Mouse (Mus musculus): ENCODE data around the gene Cldn7.

Gene Cldn7

GRCm38 (mm10) chr11:69991711-69992110, 27.1 kb downstream of the Cldn7 start:
- no peak for DNase-seq (ENCODE audit: low spot score)

- DNase-seq (ENCODE audit: low spot score): no peak
These were observed 27.8 kb downstream of the Cldn7 start for GRCm38 (mm10) chr11:69992396-69992795.

GRCm38 (mm10) chr11:69992932-69993331, 28.4 kb downstream of the Cldn7 start:
- no peak for DNase-seq (ENCODE audit: low spot score)

GRCm38 (mm10) chr11:69994401-69995090, 30.0 kb downstream of the Cldn7 start:
- no peak for DNase-seq (ENCODE audit: low spot score)

GRCm38 (mm10) chr11:69995391-69995960, 30.9 kb downstream of the Cldn7 start, which contains the start of gene Phf23:
Gene Phf23 (plus strand): TSS chr11:69995777.
- DNase-seq (ENCODE audit: low spot score): peak; percentile 99

- peak; percentile 48 for DNase-seq (ENCODE audit: low spot score)
These were observed 31.8 kb downstream of the Cldn7 start for GRCm38 (mm10) chr11:69996161-69997061.

- peak; percentile 80 for DNase-seq (ENCODE audit: low spot score)
These were observed 32.5 kb downstream of the Cldn7 start for GRCm38 (mm10) chr11:69997070-69997509.

- no peak for DNase-seq (ENCODE audit: low spot score)
These were observed 34.2 kb downstream of the Cldn7 start for GRCm38 (mm10) chr11:69998567-69999491.

GRCm38 (mm10) chr11:69999666-70000065, 35.1 kb downstream of the Cldn7 start:
- DNase-seq (ENCODE audit: low spot score): no peak

GRCm38 (mm10) chr11:70000396-70000898, 35.9 kb downstream of the Cldn7 start, which contains the start of gene Dvl2:
Gene Dvl2 (plus strand): TSS chr11:70000595.
- DNase-seq (ENCODE audit: low spot score): peak; percentile 88

GRCm38 (mm10) chr11:70001159-70001558, 36.6 kb downstream of the Cldn7 start:
- DNase-seq (ENCODE audit: low spot score): no peak

GRCm38 (mm10) chr11:70001865-70002264, 37.3 kb downstream of the Cldn7 start:
- peak; percentile 69 for DNase-seq (ENCODE audit: low spot score)

- DNase-seq (ENCODE audit: low spot score): no peak
These were observed 37.9 kb downstream of the Cldn7 start for GRCm38 (mm10) chr11:70002471-70002870.

- DNase-seq (ENCODE audit: low spot score): peak; percentile 71
These were observed 40.9 kb downstream of the Cldn7 start for GRCm38 (mm10) chr11:70005521-70005920.

GRCm38 (mm10) chr11:70010033-70010432, 45.5 kb downstream of the Cldn7 start:
- no peak for DNase-seq (ENCODE audit: low spot score)

- no peak for DNase-seq (ENCODE audit: low spot score)
These were observed 46.0 kb downstream of the Cldn7 start for GRCm38 (mm10) chr11:70010548-70010947.

GRCm38 (mm10) chr11:70010961-70011360, 46.4 kb downstream of the Cldn7 start:
- DNase-seq (ENCODE audit: low spot score): no peak

GRCm38 (mm10) chr11:70012931-70013330, 48.4 kb downstream of the Cldn7 start:
- no peak for DNase-seq (ENCODE audit: low spot score)

- DNase-seq (ENCODE audit: low spot score): no peak
These were observed 48.8 kb downstream of the Cldn7 start for GRCm38 (mm10) chr11:70013408-70013807.

GRCm38 (mm10) chr11:70014051-70014450, 49.5 kb downstream of the Cldn7 start:
- no peak for DNase-seq (ENCODE audit: low spot score)

GRCm38 (mm10) chr11:70014880-70015558, 50.4 kb downstream of the Cldn7 start, which contains the start of gene Acadvl:
Gene Acadvl (minus strand): TSS chr11:70015411.
- DNase-seq (ENCODE audit: low spot score): peak; percentile 72
